Mouse (Mus musculus) embryonic fibroblast, embryonic 13.5 days (primary cell): ENCODE measurements around the gene Lipm.

Experiments
- CTCF ChIP-seq: IDR thresholded peaks from 2 replicates; pipeline ENCODE4 v1.5.1; 2011; ENCODE audit warnings: mild to moderate bottlenecking, control low read depth, low read length, moderate library complexity, borderline replicate concordance; ENCODE audit not compliant: insufficient read depth
- POLR2A ChIP-seq: IDR thresholded peaks from 2 replicates; pipeline ENCODE4 v1.6.1; 2011; ENCODE audit warnings: low read depth, mild to moderate bottlenecking, control low read depth, low read length, moderate library complexity

DNA sequence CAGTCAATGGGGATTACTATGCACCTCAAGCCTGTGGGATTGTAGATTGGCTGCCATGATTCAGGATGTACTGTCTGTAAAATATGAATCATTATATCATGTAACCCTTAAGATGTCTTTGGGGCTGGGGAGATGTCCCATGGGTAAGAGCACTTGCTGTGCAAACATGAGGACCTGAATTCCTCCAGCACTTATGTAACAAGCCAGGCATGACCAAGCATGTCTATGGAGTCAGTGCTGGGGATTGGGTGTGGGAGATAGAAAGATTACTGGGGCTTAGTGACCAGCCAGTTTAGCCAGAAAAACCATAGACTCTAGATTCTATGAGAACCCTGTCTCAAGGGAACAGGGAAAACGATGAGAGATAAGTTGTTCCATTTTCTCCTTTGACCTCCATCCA lies 18.4 kb downstream of the Lipm start:
- no peak for TF ChIP-seq CTCF
- TF ChIP-seq POLR2A, result no peak
